Mouse (Mus musculus) macrophage (primary cell): ENCODE data around the gene Drd4. TPM values are rescaled to one million over a fixed set of nuclear protein-coding genes. Genes with fewer than 3 reads are reported as not detected.

Experiments
- H3K27ac ChIP-seq: fragments of 350-480 bp; formaldehyde crosslinking; 2 replicates; pipeline ENCODE4 v1.9.0; 2021
- H3K36me3 ChIP-seq: fragments of 350-480 bp; formaldehyde crosslinking; 2 replicates; pipeline ENCODE4 v1.9.0; 2021; ENCODE audit errors: inconsistent target
- H3K4me3 ChIP-seq: fragments of 350-480 bp; formaldehyde crosslinking; 2 replicates; pipeline ENCODE4 v1.9.0; 2021; ENCODE audit errors: inconsistent target
- H3K79me2 ChIP-seq: fragments of 350-480 bp; formaldehyde crosslinking; 2 replicates; pipeline ENCODE4 v1.9.0; 2021; ENCODE audit errors: inconsistent target
- WGBS: methylation state at CpG from one replicate; pipeline ENCODE4 v1.1.7; 2026; ENCODE audit warnings: inconsistent platforms; ENCODE audit not compliant: missing documents; 5-methylcytosine and 5-hydroxymethylcytosine counted together
- polyA plus RNA-seq: library from polyadenylated mRNA; stranded (reverse); fragments of 250-400 nt; gene quantifications from 3 replicates; pipeline ENCODE4 v1.2.4, GENCODE M21; 2018; ENCODE audit warnings: inconsistent platforms

Drd4 gene
- polyA plus RNA-seq, 1 experiment from 2014 or later, result not detected

DNA sequence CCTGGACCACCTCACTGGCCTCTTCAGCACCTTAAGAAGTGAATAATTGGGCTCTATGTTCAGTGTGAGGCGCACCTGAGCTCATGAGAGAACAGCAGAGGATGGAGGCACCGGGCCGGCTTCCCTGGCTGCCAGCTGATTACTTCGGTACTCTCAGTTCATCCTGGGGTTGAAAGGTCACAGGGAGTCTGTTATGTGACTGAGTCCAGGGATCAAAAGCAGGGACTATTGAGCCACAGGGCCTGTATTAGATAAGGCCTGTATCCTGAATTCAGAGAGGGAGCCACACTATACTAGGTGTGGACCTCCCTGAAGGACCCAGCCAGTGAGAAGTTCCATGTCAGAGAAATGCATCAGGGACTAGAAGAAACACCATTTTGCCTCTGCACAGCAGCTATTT is 12.7 kb downstream of the Drd4 start:
- WGBS, result 98% methylated on average over 4 of the region's 4 CpGs
- no peaks in the 10 kb centered on the region for H3K79me2 ChIP-seq
- peaks cover 62% of the 10 kb centered on the region; the same call in 1 of the 2 replicates for H3K36me3 ChIP-seq
- H3K27ac ChIP-seq, result no peak overlapping the region
- H3K4me3 ChIP-seq, result no peak overlapping the region

DNA sequence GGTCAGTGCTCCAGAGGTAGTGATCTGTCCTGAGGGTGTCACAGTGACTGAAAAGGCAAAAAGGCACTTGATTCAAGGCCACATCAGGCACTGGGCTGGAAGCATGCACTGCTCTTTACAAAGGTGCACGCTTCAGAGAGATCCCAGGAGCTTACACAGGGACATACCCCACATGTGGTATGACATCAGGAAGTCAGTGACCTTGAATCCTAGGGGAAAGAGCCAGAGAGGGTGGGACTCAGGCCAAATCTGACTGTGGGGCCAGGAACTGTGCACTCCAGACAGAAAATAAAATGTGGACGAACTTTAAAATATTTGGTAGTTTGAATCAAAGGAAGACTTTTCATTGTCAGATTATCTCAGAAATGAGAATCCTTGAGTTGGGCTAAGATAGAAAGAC is 22.6 kb downstream of the Drd4 start:
- Histone ChIP-seq H3K4me3 (no peak overlapping the region), H3K79me2 (no peaks in the 10 kb centered on the region), H3K27ac (no peak overlapping the region), H3K36me3 (peaks cover 47% of the 10 kb centered on the region; the same call in 1 of the 2 replicates)
- WGBS, result 100% methylated on average over 2 of the region's 2 CpGs

DNA sequence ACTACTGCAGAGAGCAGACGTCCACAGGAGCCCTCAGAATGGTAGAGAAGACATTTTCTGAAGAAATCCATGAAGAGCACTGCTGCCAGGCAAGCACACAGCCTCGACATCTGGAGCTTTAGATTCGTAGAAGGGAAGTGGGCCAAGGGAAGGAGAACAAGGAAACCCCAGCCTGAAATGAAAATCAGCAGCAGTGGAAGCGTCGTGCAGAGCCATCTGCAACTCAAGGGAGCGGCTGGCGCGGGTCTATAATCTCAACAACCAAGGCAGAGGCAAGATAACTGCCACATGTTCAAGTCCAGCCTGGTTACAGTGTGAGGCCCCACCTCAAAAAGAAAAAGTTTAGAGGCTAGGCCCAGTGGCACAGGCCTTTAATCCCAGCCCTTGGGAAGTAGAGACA is 23.3 kb downstream of the Drd4 start:
- Histone ChIP-seq H3K36me3 (peaks cover 46% of the 10 kb centered on the region; the same call in 1 of the 2 replicates), H3K27ac (no peak overlapping the region), H3K4me3 (no peak overlapping the region), H3K79me2 (no peaks in the 10 kb centered on the region)
- 90% methylated on average over 8 of the region's 8 CpGs for WGBS

DNA sequence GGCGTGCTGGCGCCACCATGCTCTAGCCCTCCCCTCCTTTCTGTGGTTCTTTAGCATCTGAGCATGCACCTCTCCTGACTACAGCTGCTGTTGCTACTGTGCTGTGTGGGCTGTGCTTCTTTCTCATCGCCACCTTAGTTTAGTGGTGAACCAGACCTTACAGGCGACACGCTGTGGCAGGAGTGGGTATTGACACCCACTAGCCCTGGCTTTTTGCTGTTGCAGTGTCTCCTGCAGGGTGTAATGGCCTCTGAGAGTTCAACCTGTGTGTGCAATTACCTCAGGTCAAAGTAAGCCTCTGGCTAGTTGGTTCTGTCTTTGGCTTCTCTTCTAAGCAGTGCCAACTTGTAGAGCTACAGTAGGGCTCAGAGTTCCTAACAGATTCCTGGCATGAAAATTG is 24.2 kb downstream of the Drd4 start:
- WGBS, result 64% methylated on average over 5 of the region's 5 CpGs
- H3K36me3 ChIP-seq, result peaks cover 45% of the 10 kb centered on the region; the same call in 1 of the 2 replicates
- H3K79me2 ChIP-seq, result no peaks in the 10 kb centered on the region

DNA sequence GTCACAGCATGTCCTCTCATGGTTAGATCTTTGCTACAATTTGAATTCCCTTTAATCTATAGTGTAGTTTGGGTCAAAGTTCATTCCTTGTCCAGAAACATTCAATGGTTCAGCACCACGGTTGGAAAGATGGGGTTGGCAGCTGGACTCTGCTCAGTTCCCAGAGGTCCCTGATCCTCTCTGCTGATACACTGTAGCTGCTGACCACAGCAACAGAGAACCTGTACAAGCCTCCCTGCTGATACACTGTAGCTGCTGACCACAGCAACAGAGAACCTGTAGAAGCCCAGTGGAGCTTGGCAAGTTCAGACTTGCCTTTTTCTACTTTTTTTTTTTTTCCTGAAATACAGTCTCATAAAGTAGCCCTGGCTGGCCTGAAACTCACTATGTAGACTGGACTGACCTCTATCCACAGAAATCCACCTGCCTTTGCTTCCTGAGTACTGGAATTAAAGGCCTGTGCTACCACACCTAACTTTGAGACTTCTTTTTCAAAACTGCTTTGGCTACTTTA is 25.9 kb downstream of the Drd4 start:
- WGBS, result 78% methylated on average over 1 of the region's 1 CpGs
- Histone ChIP-seq H3K36me3 (peaks cover 49% of the 10 kb centered on the region), H3K4me3 (no peak overlapping the region), H3K27ac (no peak overlapping the region), H3K79me2 (no peaks in the 10 kb centered on the region)

More for the DNA sequence above, 24.2 kb downstream of the Drd4 start:
- Histone ChIP-seq H3K27ac (no peak overlapping the region), H3K4me3 (no peak overlapping the region)

DNA sequence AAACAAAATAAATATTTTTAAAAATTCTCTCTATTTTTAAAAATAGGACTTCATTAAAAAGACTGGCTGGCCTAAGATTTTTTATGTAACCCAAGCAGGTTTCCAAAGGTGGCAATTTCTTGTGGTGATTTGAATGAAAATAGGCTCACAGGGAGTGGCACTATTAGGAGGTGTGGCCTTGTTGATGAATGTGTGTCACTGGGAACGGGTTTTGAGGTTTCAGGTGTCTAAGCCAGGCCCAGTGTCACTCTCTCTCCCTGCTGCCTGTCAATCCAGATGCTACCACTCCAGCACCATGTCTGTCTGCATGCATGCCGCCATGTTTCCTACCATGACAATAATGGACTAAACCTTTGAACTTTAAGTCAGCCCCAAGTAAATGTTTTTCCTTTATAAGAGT is 27.6 kb downstream of the Drd4 start:
- Histone ChIP-seq H3K36me3 (peaks cover 48% of the 10 kb centered on the region), H3K79me2 (peaks cover 7% of the 10 kb centered on the region; the same call in 1 of the 2 replicates), H3K4me3 (no peak overlapping the region), H3K27ac (no peak overlapping the region)
- WGBS, result 83% methylated on average over 2 of the region's 2 CpGs

DNA sequence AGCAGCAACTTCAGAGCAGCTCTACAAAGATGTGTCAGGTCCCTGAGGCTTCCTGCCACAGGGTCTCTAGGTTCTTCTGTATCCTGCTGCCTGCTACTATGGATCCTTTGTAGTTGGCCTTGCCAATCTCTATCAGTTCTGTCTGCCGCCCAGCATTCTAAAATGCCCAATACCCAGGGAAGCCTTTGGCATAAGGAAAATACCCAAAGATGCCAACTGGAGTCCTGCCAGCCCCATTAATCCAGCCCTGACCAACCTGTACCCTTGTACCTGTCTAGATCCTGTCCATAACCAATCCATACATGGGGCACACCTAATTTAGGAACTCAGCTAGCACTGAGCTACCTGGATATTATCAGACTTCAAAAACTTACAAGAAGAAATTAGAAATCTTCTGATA is 32.9 kb downstream of the Drd4 start:
- no peak overlapping the region for H3K27ac ChIP-seq
- peaks cover 40% of the 10 kb centered on the region for H3K36me3 ChIP-seq
- H3K79me2 ChIP-seq, result peaks cover 24% of the 10 kb centered on the region
- WGBS, result 94% methylated on average over 1 of the region's 1 CpGs
- H3K4me3 ChIP-seq, result no peak overlapping the region

DNA sequence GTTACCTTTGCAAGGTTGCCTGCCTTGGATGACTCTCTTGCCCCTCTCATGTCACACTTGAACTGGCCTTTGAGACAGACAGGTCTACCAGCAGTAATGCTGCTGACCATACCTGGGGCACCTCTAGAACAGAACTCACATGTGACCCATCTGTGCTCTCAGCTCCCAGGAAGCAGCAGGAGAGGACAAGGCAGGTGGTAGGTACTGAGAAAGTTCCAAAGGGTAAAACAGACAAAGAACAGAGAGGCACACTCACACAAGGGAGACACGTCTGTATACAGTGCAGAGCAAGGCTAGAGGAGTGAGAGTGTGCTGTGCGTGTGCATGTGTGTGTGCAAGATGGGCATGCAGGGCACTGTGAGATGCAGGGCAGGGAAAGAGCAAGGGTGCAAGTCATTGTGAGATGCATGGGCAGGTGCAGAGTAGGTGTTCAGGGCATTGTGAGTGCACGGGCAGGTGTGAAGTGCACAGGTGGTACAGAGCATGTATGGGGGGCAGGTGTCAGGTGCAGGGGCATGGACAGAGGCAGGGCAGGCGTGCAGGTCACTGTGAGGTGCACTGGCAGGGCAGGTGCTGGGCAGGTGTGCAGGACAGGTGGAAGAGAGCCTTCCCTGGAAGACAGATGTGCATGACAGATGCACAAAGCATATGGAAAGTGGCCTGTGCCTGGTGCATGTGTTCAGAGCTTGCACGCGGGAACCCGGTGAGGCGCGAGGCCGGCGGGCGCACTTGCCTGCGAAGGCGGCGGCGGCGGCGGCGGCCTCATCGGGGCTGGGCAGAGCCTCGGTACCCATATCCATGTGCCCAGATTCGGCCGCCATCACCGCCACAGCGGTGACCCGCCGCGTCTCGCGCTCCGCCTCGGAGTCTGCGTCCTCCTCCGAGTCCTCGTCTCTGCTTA is 35.0 kb downstream of the Drd4 start:
- H3K79me2 ChIP-seq, result peaks cover 24% of the 10 kb centered on the region
- H3K27ac ChIP-seq, result no peak overlapping the region
- 11% methylated on average over 35 of the region's 35 CpGs for WGBS
- H3K36me3 ChIP-seq, result peaks cover 23% of the 10 kb centered on the region
- peak overlapping the region; percentile 30 for H3K4me3 ChIP-seq

DNA sequence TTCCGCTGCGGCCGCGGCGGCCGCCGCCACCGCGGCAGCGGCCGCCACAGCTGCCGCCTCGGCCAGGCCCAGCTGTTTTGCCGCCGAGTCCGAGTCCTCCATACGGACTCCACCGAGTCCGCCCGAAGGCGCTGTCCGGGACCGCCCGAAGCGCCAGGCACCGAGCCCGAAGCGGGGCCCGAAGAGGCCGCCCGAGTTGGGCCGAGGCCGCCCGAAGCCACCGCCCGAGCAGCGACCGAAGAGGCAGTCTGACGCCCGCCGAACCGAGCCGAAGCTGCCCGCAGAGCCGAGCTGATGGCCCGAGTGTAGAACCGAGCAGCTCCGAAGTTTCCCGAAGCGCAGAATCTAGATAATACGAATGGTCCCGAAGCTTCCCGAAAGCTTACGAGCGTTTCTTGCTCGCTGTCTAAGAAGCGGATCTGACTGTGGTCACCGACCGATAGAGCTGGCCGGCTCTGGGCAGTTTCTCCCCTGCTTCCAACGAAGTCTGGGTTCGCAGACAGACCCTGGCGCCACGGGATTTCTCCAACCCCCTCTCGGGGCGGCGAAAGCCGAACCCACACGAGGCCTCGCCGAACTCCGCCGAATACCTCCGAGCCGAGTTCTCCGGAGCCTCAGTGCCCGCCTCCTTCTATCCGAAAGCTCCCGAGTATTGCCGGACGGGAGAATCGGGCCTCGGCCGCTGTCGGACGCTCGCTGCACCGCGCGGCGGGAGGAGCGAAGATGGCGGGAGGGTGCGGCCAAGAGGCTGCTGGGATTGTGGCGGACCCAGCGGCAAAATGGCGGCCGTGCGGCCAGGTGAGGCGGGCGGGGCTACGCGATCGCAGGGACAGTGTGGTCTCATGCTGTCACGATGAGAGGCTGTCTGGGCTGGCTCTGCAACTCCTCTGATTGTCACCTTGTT is 35.9 kb downstream of the Drd4 start, which contains the start of the genes Deaf1 and Tmem80:
TSS of gene Deaf1 (minus strand) at position 222 of the 904 bp plus-strand sequence.
TSS of gene Tmem80 (plus strand) at position 271 of the 904 bp plus-strand sequence.
- Histone ChIP-seq H3K4me3 (peak within 1 kb of the TSS; percentile 80), H3K27ac (peak within 1 kb of the TSS; percentile 92), H3K36me3 (peaks cover 17% of the 10 kb centered on the region), H3K79me2 (peaks cover 24% of the 10 kb centered on the region)
- under 1% methylated on average over 97 of the region's 105 CpGs for WGBS

DNA sequence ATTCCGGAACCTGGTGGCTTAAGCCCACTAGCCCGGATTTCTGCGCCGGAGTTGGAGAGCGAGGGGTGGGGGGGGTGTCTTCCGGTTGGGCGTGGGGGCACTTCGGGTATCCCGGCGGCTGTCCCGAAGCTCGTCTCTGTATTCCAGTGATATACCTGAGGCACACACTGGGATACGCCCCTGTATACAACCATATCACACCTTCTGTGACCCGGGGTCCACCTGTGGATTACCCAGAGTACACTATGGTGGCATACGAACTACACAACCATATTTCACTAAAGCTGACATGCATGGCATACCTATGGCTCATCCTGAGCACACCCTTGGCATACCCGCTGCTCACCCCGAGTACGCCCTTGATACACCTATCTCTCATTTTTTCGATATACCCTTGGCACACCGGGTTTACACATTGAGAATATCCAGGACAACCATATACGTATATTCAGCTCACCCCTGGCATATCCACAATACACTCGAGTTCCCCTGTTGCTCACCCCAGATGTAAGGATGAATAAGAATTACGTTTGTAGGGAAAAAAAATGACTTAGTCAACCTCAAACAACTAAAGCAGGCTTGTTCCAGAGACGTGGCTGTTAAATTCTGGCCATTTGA is 36.7 kb downstream of the Drd4 start:
- peak overlapping the region; percentile 80 for H3K4me3 ChIP-seq
- peak overlapping the region; percentile 51 for H3K27ac ChIP-seq
- H3K36me3 ChIP-seq, result peaks cover 17% of the 10 kb centered on the region
- peaks cover 24% of the 10 kb centered on the region for H3K79me2 ChIP-seq
- 15% methylated on average over 24 of the region's 24 CpGs for WGBS

DNA sequence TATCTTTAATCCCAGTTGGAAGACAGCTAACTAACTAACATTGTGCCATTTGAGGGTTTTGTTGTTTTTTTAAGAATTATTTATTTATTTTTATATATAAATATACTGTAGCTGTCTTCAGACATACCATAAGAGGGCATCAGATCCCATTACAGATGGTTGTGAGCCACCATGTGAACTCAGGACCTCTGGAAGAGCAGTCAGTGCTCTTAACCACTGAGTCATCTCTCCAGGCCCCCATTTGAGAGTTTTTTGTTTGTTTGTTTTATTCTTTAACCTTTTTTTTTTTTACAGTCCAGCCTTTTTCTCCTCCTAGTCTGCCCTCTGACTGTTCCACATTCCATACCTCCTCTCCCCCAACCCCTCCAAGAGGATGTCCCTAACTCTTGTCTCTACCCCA is 38.9 kb downstream of the Drd4 start:
- Histone ChIP-seq H3K27ac (no peak overlapping the region), H3K4me3 (no peak overlapping the region), H3K79me2 (peaks cover 13% of the 10 kb centered on the region), H3K36me3 (peaks cover 27% of the 10 kb centered on the region)

DNA sequence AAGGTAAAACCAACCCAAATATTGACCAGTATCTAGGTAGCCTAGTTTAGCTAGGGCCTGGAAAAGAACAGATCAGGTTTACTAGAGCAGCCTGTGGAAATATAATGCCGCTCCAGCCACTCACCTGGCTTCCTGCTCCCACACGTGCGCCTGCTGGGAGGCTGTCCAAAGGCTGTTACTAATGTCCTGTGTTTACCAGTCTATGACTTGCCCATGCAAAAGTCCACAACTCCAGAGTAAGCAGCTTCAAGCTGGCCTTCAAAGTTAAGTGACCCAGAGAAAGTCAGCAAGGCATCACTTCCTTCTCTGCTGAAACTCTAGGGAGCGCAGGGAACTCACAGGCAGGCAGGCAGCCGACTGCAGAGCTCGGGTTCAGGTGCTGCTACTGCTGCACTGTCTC is 40.2 kb downstream of the Drd4 start:
- no peak overlapping the region for H3K4me3 ChIP-seq
- H3K36me3 ChIP-seq, result peaks cover 33% of the 10 kb centered on the region
- H3K79me2 ChIP-seq, result no peaks in the 10 kb centered on the region; the same call in 1 of the 2 replicates
- WGBS, result 90% methylated on average over 6 of the region's 6 CpGs
- no peak overlapping the region for H3K27ac ChIP-seq

DNA sequence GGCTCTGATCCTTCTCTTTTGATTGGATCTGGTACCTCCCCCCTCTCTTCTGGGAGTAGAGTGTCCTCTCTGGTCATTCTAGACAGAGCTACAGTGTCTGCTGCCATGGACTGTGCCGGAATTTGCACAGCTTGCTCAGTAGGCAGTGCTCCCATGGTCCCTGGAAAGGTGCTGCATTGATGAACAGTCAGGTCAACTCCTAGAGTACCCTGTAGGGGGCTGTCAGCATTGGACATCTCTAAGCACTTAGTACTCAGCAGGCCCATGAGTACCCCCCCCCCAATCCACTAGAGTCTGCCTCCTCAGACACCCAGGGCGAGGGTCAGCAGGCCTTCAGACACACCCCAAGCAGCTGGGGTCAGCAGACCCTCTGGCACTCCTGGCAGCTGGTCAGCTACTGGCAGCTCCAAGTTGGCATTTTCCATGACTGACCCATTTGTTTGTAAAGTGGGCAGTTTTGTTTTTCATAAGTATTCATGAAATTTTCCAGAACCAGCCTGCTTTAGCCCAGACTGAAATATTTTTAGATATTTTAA is 43.3 kb downstream of the Drd4 start:
- Histone ChIP-seq H3K27ac (no peak overlapping the region), H3K79me2 (no peaks in the 10 kb centered on the region), H3K36me3 (peaks cover 33% of the 10 kb centered on the region), H3K4me3 (no peak overlapping the region)
- WGBS, result 100% methylated on average over 2 of the region's 2 CpGs

DNA sequence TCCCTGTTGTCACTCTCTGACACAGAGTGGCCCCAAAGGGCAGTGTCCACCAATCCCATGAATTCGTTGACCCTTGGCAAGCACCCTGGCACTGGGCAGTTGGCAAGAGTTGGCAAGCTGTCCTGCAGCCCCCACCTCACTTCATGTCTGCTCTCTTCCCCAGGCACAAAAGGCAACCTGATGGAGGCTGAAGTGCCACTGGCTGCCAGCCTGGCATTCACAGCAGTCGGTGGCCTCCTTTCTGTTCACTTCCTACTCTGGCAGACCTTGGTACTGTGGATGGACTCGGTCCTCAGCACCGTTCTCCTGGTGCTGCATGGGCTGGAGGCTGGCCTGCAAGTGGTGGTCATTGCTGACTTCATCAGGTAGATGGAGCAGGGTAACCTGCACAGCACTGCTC is 43.9 kb downstream of the Drd4 start:
- no peaks in the 10 kb centered on the region for H3K79me2 ChIP-seq
- H3K4me3 ChIP-seq, result no peak overlapping the region
- 98% methylated on average over 4 of the region's 4 CpGs for WGBS
- no peak overlapping the region for H3K27ac ChIP-seq
- H3K36me3 ChIP-seq, result peaks cover 33% of the 10 kb centered on the region
